Comparison of ENCODE assay signal across 8 mouse cellular contexts in genomic region chr17:63499636-63500155, GRCm38 (mm10). TPM values are rescaled to one million over a fixed set of nuclear protein-coding genes. Genes with fewer than 3 reads are reported as not detected.
A peak's percentile ranks its signal among the peaks of the same experiment; 100 is the strongest.
DNase-seq lines count a peak whose midpoint lies in the region; ATAC-seq lines count a peak whose summit lies in the region.

Fbxl17 (minus strand) TSS chr17:63500017.

- WGBS in hindbrain, embryonic 14.5 days, result under 1% methylated on average over 43 of the region's 80 CpGs

- no peaks in the 10 kb centered on the region for H3K27me3 ChIP-seq in hindbrain, embryonic 14.5 days (ENCODE audit: control insufficient read depth, insufficient read depth, low read length)

- no peaks in the 10 kb centered on the region for H3K9me3 ChIP-seq in hindbrain, embryonic 14.5 days (ENCODE audit: control insufficient read depth, low read length)

- H3K4me1 ChIP-seq in hindbrain, embryonic 14.5 days (replicated peaks; ENCODE audit: control insufficient read depth, insufficient read depth, low read length), result peaks cover 46% of the 10 kb centered on the region

- peak within 1 kb of the TSS; percentile 96 for H3K4me3 ChIP-seq in hindbrain, embryonic 14.5 days (replicated peaks; ENCODE audit: low read length)

- H3K27ac ChIP-seq in hindbrain, embryonic 14.5 days, result peak within 1 kb of the TSS; percentile 99

- peak; percentile 71 for ATAC-seq in hindbrain, embryonic 14.5 days (ENCODE audit: low FRiP score)

- peak; percentile 55 for DNase-seq in R1 (ENCODE audit: low read depth, low spot score)
- peak; percentile 79 for DNase-seq in cerebellum, postnatal 10 days
- DNase-seq in frontal cortex, postnatal 14 days (ENCODE audit: low spot score in 2 of 2), result peak; percentile 34 to 47
- DNase-seq in hindbrain, embryonic 14.5 days (ENCODE audit: low spot score), result peak; percentile 57
- DNase-seq in left cerebral cortex, adult 18-20 months (ENCODE audit: low spot score in 2 of 2), result peak; percentile 66 to 69
- DNase-seq in lung, postnatal 4 days, result peak; percentile 72 to 84
- peak; percentile 78 for DNase-seq in retina, postnatal 1 day
- DNase-seq in yolk sac, embryonic 10.5 days (ENCODE audit: low spot score), result peak; percentile 75

- peak within 1 kb of the TSS; percentile 99 for H3K9ac ChIP-seq in hindbrain, embryonic 14.5 days

- H3K36me3 ChIP-seq in hindbrain, embryonic 14.5 days (replicated peaks; ENCODE audit: control insufficient read depth, insufficient read depth), result no peaks in the 10 kb centered on the region

- peak within 1 kb of the TSS; percentile 68 for H3K4me2 ChIP-seq in hindbrain, embryonic 14.5 days (replicated peaks)

RNA-seq across cellular contexts. Expression of gene Fbxl17, which starts in this region (rescaled TPM):
- polyA plus RNA-seq in hindbrain, embryonic 14.5 days (2014; fragmentation: Nextera tagmentation; extraction: Ambion mirVana), result 14.5 and 22.3 TPM in 2 replicates
- total RNA-seq in left cerebral cortex, adult 18-20 months (2021), result 10 to 100 TPM; 58.2 to 62.9 TPM

Comparison
In these comparisons a context has a peak if more than half of its experiments do, and no peak if none do; other contexts are left out.
1. Peak in every context shown above with its lines: DNase-seq, ATAC-seq, H3K4me3 ChIP-seq and H3K27ac ChIP-seq.